Mouse (Mus musculus): ENCODE results near the gene Ctnna3. TPM values are rescaled to one million over a fixed set of nuclear protein-coding genes. Genes with fewer than 3 reads are reported as not detected.

The Ctnna3 gene
- polyA plus RNA-seq, 1 experiment from 2014 or later = 0.40 TPM

DNA sequence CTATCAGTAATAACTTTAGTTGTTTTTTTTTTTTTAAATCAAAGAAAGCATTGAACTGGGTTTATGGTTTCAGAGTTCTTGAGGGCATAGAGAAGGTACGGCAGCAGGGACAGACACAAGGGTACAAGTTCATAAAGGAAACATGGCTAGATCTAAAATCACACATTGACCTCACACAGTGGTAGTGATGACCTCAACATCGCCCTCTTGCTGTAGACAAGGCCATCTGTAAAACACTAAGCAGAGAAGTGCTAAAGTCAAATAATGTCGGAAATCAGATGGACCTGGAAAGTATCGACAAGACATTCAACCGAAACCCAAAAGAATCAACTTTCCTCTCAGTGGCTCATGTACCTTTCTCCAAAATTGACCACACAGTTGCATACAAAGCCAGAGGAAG lies 224.7 kb downstream of the Ctnna3 start:
- Histone ChIP-seq H3K9me3 (ENCODE audit: control insufficient read depth, low read length) (no peaks in the 10 kb centered on the region), H3K4me2 (no peak overlapping the region), H3K4me3 (ENCODE audit: low read depth, low read length) (no peak overlapping the region), H3K36me3 (ENCODE audit: control insufficient read depth, insufficient read depth, low read length) (no peaks in the 10 kb centered on the region), H3K4me1 (replicated peaks; ENCODE audit: control insufficient read depth, insufficient read depth, low read length) (no peaks in the 10 kb centered on the region), H3K27me3 (replicated peaks; ENCODE audit: control insufficient read depth, insufficient read depth, low read length) (no peaks in the 10 kb centered on the region), H3K9ac (ENCODE audit: low read depth, low read length) (no peak overlapping the region), H3K27ac (ENCODE audit: low read depth, low read length) (no peak overlapping the region)
- DNase-seq (ENCODE audit: low spot score) (no peak), ATAC-seq (replicated peaks; ENCODE audit: low FRiP score) (no peak)
- 82% methylated on average over 5 of the region's 5 CpGs for WGBS

DNA sequence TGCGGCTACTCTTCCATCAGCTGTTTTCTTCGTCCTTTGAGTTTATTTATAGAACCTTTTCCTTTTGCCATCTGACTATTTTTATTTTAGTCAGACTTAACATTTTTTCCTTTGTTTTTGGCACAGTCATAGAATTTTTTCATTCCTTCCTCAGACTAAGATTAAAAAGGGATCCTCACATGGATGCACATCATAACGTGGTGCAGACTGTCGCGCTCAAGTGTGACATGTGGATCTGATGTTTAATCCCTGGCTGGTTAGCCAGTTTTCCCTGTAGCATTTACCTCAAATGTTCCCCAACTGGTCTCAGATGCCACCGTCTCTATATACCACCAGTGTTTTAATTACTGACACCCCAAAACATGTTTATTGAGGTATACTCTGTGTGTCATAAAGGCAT lies 246.4 kb downstream of the Ctnna3 start:
- ATAC-seq (replicated peaks; ENCODE audit: low FRiP score) = no peak
- Histone ChIP-seq H3K9me3 (ENCODE audit: control insufficient read depth, low read length) (no peaks in the 10 kb centered on the region), H3K4me2 (no peak overlapping the region), H3K4me3 (ENCODE audit: low read depth, low read length) (no peak overlapping the region), H3K36me3 (ENCODE audit: control insufficient read depth, insufficient read depth, low read length) (no peaks in the 10 kb centered on the region), H3K27me3 (replicated peaks; ENCODE audit: control insufficient read depth, insufficient read depth, low read length) (no peaks in the 10 kb centered on the region), H3K27ac (ENCODE audit: low read depth, low read length) (no peak overlapping the region), H3K4me1 (replicated peaks; ENCODE audit: control insufficient read depth, insufficient read depth, low read length) (no peaks in the 10 kb centered on the region), H3K9ac (ENCODE audit: low read depth, low read length) (no peak overlapping the region)
- DNase-seq (ENCODE audit: low spot score) = no peak
- WGBS = 87% methylated on average over 6 of the region's 6 CpGs

DNA sequence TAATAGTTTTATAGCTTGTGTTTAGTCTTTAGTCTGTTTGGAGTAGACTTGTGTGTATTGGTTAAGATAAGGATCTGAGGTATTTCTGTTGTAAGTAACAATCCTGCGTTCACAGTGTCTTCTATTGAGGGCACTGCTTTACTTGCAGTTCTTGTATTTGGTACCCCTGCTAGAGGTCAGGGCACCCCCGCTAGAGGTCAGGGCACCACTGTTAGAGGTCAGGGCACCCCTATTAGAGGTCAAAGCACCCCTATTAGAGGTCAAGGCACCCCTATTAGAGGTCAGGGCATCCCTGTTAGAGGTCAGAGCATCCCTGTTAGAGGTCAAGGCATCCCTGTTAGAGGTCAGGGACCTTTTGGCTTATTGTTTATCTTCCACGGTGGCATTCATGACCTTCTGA lies 259.3 kb downstream of the Ctnna3 start:
- ATAC-seq (replicated peaks; ENCODE audit: low FRiP score) = peak; percentile 62
- Histone ChIP-seq H3K9ac (ENCODE audit: low read depth, low read length) (no peak overlapping the region), H3K36me3 (ENCODE audit: control insufficient read depth, insufficient read depth, low read length) (no peaks in the 10 kb centered on the region), H3K9me3 (ENCODE audit: control insufficient read depth, low read length) (no peaks in the 10 kb centered on the region), H3K27me3 (replicated peaks; ENCODE audit: control insufficient read depth, insufficient read depth, low read length) (no peaks in the 10 kb centered on the region), H3K4me2 (no peak overlapping the region), H3K4me1 (replicated peaks; ENCODE audit: control insufficient read depth, insufficient read depth, low read length) (no peaks in the 10 kb centered on the region), H3K27ac (ENCODE audit: low read depth, low read length) (no peak overlapping the region), H3K4me3 (ENCODE audit: low read depth, low read length) (no peak overlapping the region)
- DNase-seq (ENCODE audit: low spot score) = no peak
- 50% methylated on average over 3 of the region's 3 CpGs for WGBS

DNA sequence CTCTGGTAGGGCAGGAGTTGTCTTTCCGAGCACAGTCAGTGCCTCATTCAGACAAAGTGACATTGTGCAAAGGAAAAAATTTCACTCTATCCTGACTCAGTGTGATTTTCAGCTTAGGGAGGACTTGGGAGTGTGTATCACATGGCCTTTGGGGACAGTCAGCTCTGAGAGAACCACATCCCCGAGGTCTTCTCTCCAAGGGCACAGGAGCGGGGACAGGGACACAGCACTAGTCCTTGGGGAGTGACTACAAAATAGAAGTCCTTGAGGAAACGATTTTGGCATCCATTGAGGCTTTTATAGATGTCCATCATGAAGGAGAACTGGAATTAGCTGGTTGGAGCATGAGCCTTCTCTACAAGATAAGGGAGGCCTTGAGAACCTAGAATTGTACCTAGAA lies 259.8 kb downstream of the Ctnna3 start:
- Histone ChIP-seq H3K4me2 (no peak overlapping the region), H3K36me3 (ENCODE audit: control insufficient read depth, insufficient read depth, low read length) (no peaks in the 10 kb centered on the region), H3K27ac (ENCODE audit: low read depth, low read length) (no peak overlapping the region), H3K4me1 (replicated peaks; ENCODE audit: control insufficient read depth, insufficient read depth, low read length) (no peaks in the 10 kb centered on the region), H3K4me3 (ENCODE audit: low read depth, low read length) (no peak overlapping the region), H3K9me3 (ENCODE audit: control insufficient read depth, low read length) (no peaks in the 10 kb centered on the region), H3K9ac (ENCODE audit: low read depth, low read length) (no peak overlapping the region), H3K27me3 (replicated peaks; ENCODE audit: control insufficient read depth, insufficient read depth, low read length) (no peaks in the 10 kb centered on the region)
- WGBS = 48% methylated on average over 4 of the region's 4 CpGs
- DNase-seq (ENCODE audit: low spot score) (no peak), ATAC-seq (replicated peaks; ENCODE audit: low FRiP score) (peak; percentile 51; the same call in 1 of the 2 replicates)

DNA sequence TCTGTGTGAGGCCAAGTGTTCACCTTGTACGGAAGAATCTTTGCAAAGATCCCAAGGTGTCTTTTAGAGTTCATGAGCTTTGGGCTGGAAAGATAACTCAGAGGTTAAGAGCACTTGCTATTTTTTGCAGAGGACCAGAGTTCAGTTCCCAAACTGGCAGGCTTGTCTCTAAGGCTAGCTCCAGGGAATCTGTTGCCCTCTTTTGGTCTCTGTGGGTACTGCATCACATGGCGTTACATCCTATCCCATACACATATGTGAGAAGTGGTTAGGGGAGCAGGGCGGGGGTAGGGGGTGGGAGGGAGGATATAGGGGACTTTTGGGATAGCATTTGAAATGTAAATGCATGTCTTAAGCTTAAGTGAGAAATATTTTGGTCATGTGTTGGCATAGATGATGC lies 262.1 kb downstream of the Ctnna3 start:
- ATAC-seq (replicated peaks; ENCODE audit: low FRiP score) (no peak), DNase-seq (ENCODE audit: low spot score) (no peak)
- Histone ChIP-seq H3K9me3 (ENCODE audit: control insufficient read depth, low read length) (no peaks in the 10 kb centered on the region), H3K9ac (ENCODE audit: low read depth, low read length) (no peak overlapping the region), H3K4me3 (ENCODE audit: low read depth, low read length) (no peak overlapping the region), H3K4me2 (no peak overlapping the region), H3K27me3 (replicated peaks; ENCODE audit: control insufficient read depth, insufficient read depth, low read length) (no peaks in the 10 kb centered on the region), H3K36me3 (ENCODE audit: control insufficient read depth, insufficient read depth, low read length) (no peaks in the 10 kb centered on the region), H3K27ac (ENCODE audit: low read depth, low read length) (no peak overlapping the region), H3K4me1 (replicated peaks; ENCODE audit: control insufficient read depth, insufficient read depth, low read length) (no peaks in the 10 kb centered on the region)
- 47% methylated on average over 3 of the region's 3 CpGs for WGBS

DNA sequence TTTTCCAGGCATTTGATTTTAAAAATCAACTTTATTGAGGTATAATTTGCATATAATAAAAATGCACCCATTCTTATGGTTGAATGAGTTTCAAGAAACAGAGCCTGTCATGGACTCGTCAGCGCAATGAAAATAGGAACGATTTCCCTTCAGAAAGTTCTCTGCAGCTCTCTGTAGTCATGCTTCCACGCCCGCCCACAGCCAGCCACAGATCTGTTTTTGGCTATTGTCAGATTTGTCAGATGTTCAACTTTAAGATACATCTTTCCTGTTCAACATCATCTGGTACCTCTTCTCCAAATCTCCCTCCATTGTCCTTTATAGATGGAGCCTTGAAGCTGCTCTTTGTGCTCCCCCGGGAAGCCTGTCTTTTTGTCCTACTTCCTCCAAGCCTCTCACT lies 280.3 kb downstream of the Ctnna3 start:
- Histone ChIP-seq H3K36me3 (ENCODE audit: control insufficient read depth, insufficient read depth, low read length) (no peaks in the 10 kb centered on the region), H3K4me1 (replicated peaks; ENCODE audit: control insufficient read depth, insufficient read depth, low read length) (no peaks in the 10 kb centered on the region), H3K9ac (ENCODE audit: low read depth, low read length) (no peak overlapping the region), H3K4me2 (no peak overlapping the region), H3K9me3 (ENCODE audit: control insufficient read depth, low read length) (no peaks in the 10 kb centered on the region), H3K27me3 (replicated peaks; ENCODE audit: control insufficient read depth, insufficient read depth, low read length) (no peaks in the 10 kb centered on the region), H3K27ac (ENCODE audit: low read depth, low read length) (no peak overlapping the region), H3K4me3 (ENCODE audit: low read depth, low read length) (no peak overlapping the region)
- ATAC-seq (replicated peaks; ENCODE audit: low FRiP score) = no peak
- WGBS = 88% methylated on average over 6 of the region's 6 CpGs
- DNase-seq (ENCODE audit: low spot score) = no peak

DNA sequence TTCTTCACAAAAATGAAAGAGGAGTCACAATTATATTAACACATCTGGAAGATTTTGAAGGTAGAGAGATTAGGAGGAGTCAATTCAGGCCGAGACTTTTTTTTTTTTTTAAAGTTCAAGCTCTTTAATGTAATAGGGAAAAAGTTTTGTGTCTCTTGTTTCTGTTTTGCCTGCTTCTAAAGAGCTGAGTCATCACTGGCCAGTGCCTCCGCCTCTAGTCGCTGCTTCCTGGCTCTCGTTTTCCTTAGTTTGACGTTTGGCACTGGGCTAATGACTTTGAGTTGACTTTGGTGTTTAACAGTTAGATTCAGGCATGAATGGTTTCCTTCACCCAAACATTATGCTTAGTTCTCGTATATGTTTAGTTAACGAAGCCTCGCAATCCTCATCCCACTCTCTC lies 282.6 kb downstream of the Ctnna3 start:
- H3K9ac ChIP-seq (ENCODE audit: low read depth, low read length) = no peak overlapping the region
- no peaks in the 10 kb centered on the region for H3K27me3 ChIP-seq (replicated peaks; ENCODE audit: control insufficient read depth, insufficient read depth, low read length)
- no peak overlapping the region for H3K4me2 ChIP-seq
- H3K27ac ChIP-seq (ENCODE audit: low read depth, low read length) = no peak overlapping the region
- ATAC-seq (replicated peaks; ENCODE audit: low FRiP score) (no peak), DNase-seq (ENCODE audit: low spot score) (no peak)
- WGBS = 59% methylated on average over 8 of the region's 8 CpGs
- H3K36me3 ChIP-seq (ENCODE audit: control insufficient read depth, insufficient read depth, low read length) = no peaks in the 10 kb centered on the region
- H3K4me1 ChIP-seq (replicated peaks; ENCODE audit: control insufficient read depth, insufficient read depth, low read length) = no peaks in the 10 kb centered on the region
- H3K4me3 ChIP-seq (ENCODE audit: low read depth, low read length) = no peak overlapping the region
- H3K9me3 ChIP-seq (ENCODE audit: control insufficient read depth, low read length) = no peaks in the 10 kb centered on the region

DNA sequence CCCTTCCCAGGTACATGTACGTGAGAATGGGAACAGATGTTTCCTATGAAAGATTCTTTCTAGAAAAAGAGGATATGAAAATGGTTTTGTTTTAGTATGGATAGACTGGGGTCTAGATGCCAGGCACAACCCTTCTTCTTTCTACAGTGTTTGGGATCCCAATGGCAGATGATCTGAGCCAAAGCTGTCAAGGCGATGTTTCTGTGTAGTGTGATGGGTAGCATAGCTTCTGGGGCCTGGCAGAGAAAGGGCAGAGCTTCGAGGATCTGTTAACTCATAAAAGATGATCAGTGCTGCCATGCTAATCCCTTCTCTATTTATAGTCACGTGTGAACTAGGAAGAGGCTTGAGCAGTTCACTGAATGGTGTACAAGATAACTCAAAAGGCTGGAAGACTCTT lies 284.3 kb downstream of the Ctnna3 start:
- Histone ChIP-seq H3K9me3 (ENCODE audit: control insufficient read depth, low read length) (no peaks in the 10 kb centered on the region), H3K4me3 (ENCODE audit: low read depth, low read length) (no peak overlapping the region), H3K36me3 (ENCODE audit: control insufficient read depth, insufficient read depth, low read length) (no peaks in the 10 kb centered on the region), H3K27me3 (replicated peaks; ENCODE audit: control insufficient read depth, insufficient read depth, low read length) (no peaks in the 10 kb centered on the region), H3K4me1 (replicated peaks; ENCODE audit: control insufficient read depth, insufficient read depth, low read length) (no peaks in the 10 kb centered on the region), H3K4me2 (no peak overlapping the region), H3K9ac (ENCODE audit: low read depth, low read length) (no peak overlapping the region), H3K27ac (ENCODE audit: low read depth, low read length) (no peak overlapping the region)
- ATAC-seq (replicated peaks; ENCODE audit: low FRiP score) = no peak
- 66% methylated on average over 4 of the region's 4 CpGs for WGBS
- DNase-seq (ENCODE audit: low spot score) = no peak

DNA sequence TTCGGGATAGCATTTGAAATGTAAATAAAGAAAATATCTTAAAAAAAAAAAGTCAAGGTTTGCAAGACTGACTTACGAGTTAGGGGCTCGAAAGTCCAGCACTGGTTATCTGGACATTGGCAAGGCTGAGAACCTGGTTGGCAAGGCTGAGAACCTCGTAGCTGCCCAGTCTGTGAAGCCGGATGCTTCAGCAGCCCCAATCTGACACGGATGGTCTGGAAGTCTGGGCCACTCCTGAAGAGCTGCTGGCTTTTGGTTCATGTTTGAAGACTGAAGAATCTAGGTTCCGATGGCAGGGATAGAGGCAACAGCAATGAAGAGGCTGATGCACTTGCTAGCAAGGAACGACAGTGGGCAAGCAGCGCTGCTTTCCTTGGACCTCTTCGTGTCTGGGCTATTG lies 339.0 kb downstream of the Ctnna3 start:
- Histone ChIP-seq H3K4me2 (no peak overlapping the region), H3K4me3 (ENCODE audit: low read depth, low read length) (no peak overlapping the region), H3K36me3 (ENCODE audit: control insufficient read depth, insufficient read depth, low read length) (no peaks in the 10 kb centered on the region), H3K9me3 (ENCODE audit: control insufficient read depth, low read length) (no peaks in the 10 kb centered on the region), H3K4me1 (replicated peaks; ENCODE audit: control insufficient read depth, insufficient read depth, low read length) (no peaks in the 10 kb centered on the region), H3K27ac (ENCODE audit: low read depth, low read length) (no peak overlapping the region), H3K9ac (ENCODE audit: low read depth, low read length) (no peak overlapping the region), H3K27me3 (replicated peaks; ENCODE audit: control insufficient read depth, insufficient read depth, low read length) (no peaks in the 10 kb centered on the region)
- no peak for ATAC-seq (replicated peaks; ENCODE audit: low FRiP score)
- DNase-seq (ENCODE audit: low spot score) = no peak
- 85% methylated on average over 10 of the region's 10 CpGs for WGBS
